Mouse (Mus musculus) liver, postnatal 0 days (tissue): Measurements from ENCODE around the gene Zbtb43.

Experiments used
- CTCF ChIP-seq: sonication (generic); IDR thresholded peaks from 2 replicates; pipeline ENCODE4 v1.5.1; 2016; ENCODE audit warnings: antibody characterized with exemption, low read depth
- EP300 ChIP-seq: IDR thresholded peaks from 2 replicates; pipeline ENCODE4 v1.6.1; 2016; ENCODE audit warnings: antibody characterized with exemption, low read depth, mild to moderate bottlenecking

DNA sequence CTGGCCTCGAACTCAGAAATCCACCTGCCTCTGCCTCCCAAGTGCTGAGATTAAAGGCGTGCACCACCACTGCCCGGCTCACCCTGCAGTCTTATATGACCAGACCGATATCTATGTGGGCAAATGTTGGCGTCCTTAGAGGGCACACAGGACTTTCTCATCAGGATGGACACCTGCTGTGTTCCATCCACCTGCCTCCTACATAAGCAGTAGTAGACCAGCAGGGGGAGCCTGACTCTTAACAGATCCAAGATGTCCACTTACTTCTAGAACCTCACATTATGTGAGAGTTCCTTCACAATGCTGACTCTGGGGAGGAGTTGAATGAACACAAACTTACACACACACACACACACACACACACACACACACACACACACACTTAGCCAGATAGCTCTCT, 35.5 kb downstream of the Zbtb43 start:
- peak; percentile 81 for TF ChIP-seq CTCF
- no peak for TF ChIP-seq EP300
